Mouse (Mus musculus) liver, embryonic 14.5 days (tissue): ENCODE measurements at regions not wholly inside any gene's neighbourhood (a gene's known extent, or its start where the extent isn't known, plus 50 kb on each side); places are given as distances from the start of the nearest gene placed in this dataset.

Source experiments
- CTCF ChIP-seq: IDR thresholded peaks from 2 replicates; pipeline ENCODE4 v1.5.1; 2016; ENCODE audit warnings: antibody characterized with exemption, low read depth, control low read depth
- EP300 ChIP-seq: IDR thresholded peaks from 2 replicates; pipeline ENCODE4 v1.6.1; 2016; ENCODE audit warnings: antibody characterized with exemption, low read depth

GRCm38 (mm10) chr7:119343380-119343779 lies 115.7 kb downstream of the Gp2 start:
- no peak for TF ChIP-seq CTCF
- TF ChIP-seq EP300, result no peak
